Comparison of ENCODE assay signal across 8 mouse cellular contexts in the genomic region with DNA sequence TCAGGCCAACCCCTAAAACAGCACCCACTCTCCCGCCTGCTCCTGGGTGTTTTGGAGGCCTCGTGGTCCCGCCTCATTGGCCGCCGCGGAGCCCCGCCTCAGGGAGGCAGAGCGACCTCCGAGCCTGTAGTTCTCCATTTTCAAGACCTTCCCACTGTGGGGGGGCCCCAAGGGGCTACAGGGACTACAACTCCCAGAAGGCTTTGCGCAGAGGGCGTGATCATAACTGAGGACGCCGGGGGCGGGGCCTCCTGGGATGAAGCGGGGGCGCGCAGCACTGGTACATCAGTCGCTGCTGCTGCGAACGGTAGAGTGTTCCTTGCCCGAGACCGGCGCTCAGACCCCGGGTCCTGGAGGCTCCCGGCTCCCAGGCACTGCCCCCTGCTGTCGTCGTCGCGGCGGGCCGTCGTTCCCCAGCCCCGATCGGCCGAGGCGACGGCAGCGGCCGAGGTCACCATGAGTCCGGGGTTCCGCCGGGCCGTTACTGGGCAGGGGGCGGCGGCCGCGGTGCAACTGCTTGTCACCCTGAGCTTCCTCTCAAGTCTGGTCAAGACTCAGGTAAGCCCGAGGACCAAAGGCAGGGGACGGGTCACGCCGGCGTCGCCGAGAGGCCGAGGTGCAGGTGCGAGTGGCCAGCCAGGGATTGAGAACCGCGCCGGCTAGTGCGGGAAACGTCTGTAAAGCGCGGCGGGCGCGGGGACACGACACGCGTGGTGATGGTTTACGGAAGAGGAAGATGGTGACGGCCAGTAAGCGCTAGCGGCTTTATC. TPM values are rescaled to one million over a fixed set of nuclear protein-coding genes. Genes with fewer than 3 reads are reported as not detected.
DNase-seq lines count a peak whose midpoint lies in the region; ATAC-seq and TF ChIP-seq lines count a peak whose summit lies in the region.

Ero1lb (plus strand) TSS at position 254 of the 770 bp plus-strand sequence.

- TF ChIP-seq CTCF in hindbrain, postnatal 0 days (IDR thresholded peaks at IDR 0.05; ENCODE audit: low read depth), result no peak; the same call in none of the 2 replicates
- TF ChIP-seq CTCF in left cerebral cortex, adult 2 months (IDR thresholded peaks at IDR 0.05), result no peak; the same call in none of the 2 replicates

- ATAC-seq in hindbrain, postnatal 0 days, result peak; percentile 98
- ATAC-seq in megakaryocyte, adult 5-6 weeks (ENCODE audit: poor library complexity, severe bottlenecking), result peak; percentile 81

- H3K4me1 ChIP-seq in hindbrain, postnatal 0 days (ENCODE audit: insufficient read depth, low read length), result 0 out of 2 replicates have a peak, but pooled peaks cover 3% of the 10 kb centered on the region

- peak within 1 kb of the TSS; percentile 68 for H3K4me3 ChIP-seq in hindbrain, postnatal 0 days (ENCODE audit: low read length)
- H3K4me3 ChIP-seq in left cerebral cortex, adult 2 months, result peak within 1 kb of the TSS; percentile 84

- H3K4me2 ChIP-seq in hindbrain, postnatal 0 days (ENCODE audit: low read depth, low read length), result peak within 1 kb of the TSS; percentile 77

- H3K27me3 ChIP-seq in hindbrain, postnatal 0 days (ENCODE audit: insufficient read depth, low read length), result no peaks in the 10 kb centered on the region

- intact Hi-C loops in left cerebral cortex, adult 2 months (cut with DNase I), result loop anchor here (1.0 kb wide), 1 partner anchor 105 kb away; no protein-coding TSS in a partner anchor

- peak within 1 kb of the TSS; percentile 54 for H3K9ac ChIP-seq in hindbrain, postnatal 0 days (replicated peaks; ENCODE audit: low read length)

- DNase-seq in WW6 (ENCODE audit: low read depth, low spot score), result peak; percentile 89
- peak; percentile 94 to 99 for DNase-seq in cerebellum, postnatal 4 days (ENCODE audit: low spot score in 2 of 2)
- peak; percentile 99 for DNase-seq in gastrocnemius, adult 18-20 months (ENCODE audit: low spot score)
- peak; percentile 99 for DNase-seq in hindbrain, postnatal 0 days (ENCODE audit: low spot score)
- DNase-seq in left cerebral cortex, adult 2 months (ENCODE audit: extremely low spot score in 1 of 2, low spot score in 2 of 2), result peak; percentile 99
- peak; percentile 99 to 100 for DNase-seq in right cerebral cortex, adult 2 months (ENCODE audit: low spot score in 2 of 2)
- DNase-seq in urinary bladder, postnatal 14 days (ENCODE audit: low spot score), result peak; percentile 98

- no peaks in the 10 kb centered on the region for H3K9me3 ChIP-seq in hindbrain, postnatal 0 days (ENCODE audit: low read length)

- H3K27ac ChIP-seq in hindbrain, postnatal 0 days, result peak within 1 kb of the TSS; percentile 59; the same call in 1 of the 2 replicates
- H3K27ac ChIP-seq in left cerebral cortex, adult 2 months, result peak within 1 kb of the TSS; percentile 79

- WGBS in hindbrain, postnatal 0 days, result under 1% methylated on average over 73 of the region's 73 CpGs

- no peaks in the 10 kb centered on the region for H3K36me3 ChIP-seq in hindbrain, postnatal 0 days (ENCODE audit: insufficient read depth, low read length)

RNA-seq across cellular contexts. Expression of gene Ero1lb, which starts in this region (rescaled TPM):
- 1 to 10 TPM; 1.1 to 1.2 TPM for total RNA-seq in gastrocnemius, adult 18-20 months (2021)
- 12.2 and 16.7 TPM in 2 replicates for total RNA-seq in hindbrain, postnatal 0 days (2014; rRNA removed)
- 10.7 and 11.4 TPM in 2 replicates for polyA plus RNA-seq in hindbrain, postnatal 0 days (2015; fragmentation: Nextera tagmentation; extraction: Ambion mirVana)
- total RNA-seq in left cerebral cortex, adult 2 months (2021), result 10 to 100 TPM; 14.5 to 15.2 TPM
- total RNA-seq in megakaryocyte, adult 5-6 weeks (2015), result 29.1 and 29.4 TPM in 2 replicates
- total RNA-seq in megakaryocyte, adult 5-6 weeks (2017), result 17.0 and 20.7 TPM in 2 replicates

Comparison
In these comparisons a context has a peak if more than half of its experiments do, and no peak if none do; other contexts are left out.
1. Peak in every context shown above with its lines: DNase-seq, ATAC-seq, H3K4me3 ChIP-seq and H3K27ac ChIP-seq.